Mouse (Mus musculus) brain, embryonic 18.5 days (tissue): Measurements from ENCODE around the gene Gm19684.
"Not testable (repeated sequence)": the region's sequence is repeated elsewhere in the genome, so short reads cannot be mapped to it uniquely, and the experiment has no call there.

ENCODE experiments used
- DNase-seq: peaks from one replicate; pipeline ENCODE4 v3.0.0-alpha.2; 2012; ENCODE audit warnings: low read depth, low spot score

The Gm19684 gene

DNA sequence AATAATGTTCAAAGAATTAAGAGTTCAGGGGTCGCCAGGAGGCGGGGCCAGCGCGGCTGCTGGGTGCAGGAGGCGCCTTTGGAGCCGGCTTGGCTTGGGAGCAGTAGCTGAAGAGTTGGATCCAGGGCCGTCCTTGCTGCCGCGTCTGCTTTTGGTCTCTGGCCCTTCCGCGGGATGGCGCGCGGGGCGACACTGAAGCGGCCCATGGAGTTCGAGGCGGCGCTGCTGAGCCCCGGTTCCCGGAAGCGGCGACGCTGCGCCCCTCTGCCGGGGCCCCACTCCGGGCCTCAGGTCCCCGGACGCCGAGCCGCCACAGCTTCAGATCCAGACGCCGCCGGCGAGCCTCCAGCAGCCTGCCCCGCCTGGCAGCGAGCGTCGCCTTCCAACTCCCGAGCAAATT lies 57.5 kb downstream of the Gm19684 start:
- DNase-seq: not testable (repeated sequence)
